Mouse (Mus musculus) neutrophil, adult 5-6 weeks (primary cell): ENCODE measurements around the gene Ncor2. TPM values are rescaled to one million over a fixed set of nuclear protein-coding genes. Genes with fewer than 3 reads are reported as not detected.

ENCODE experiments used
- ATAC-seq: fragments of 151-379, 151-347 bp; 2 replicates; pipeline ENCODE4 v1.8.0; 2017; ENCODE audit warnings: mild to moderate bottlenecking, moderate TSS enrichment; ENCODE audit not compliant: insufficient number of reproducible peaks, poor library complexity, low FRiP score, severe bottlenecking; ENCODE audit errors: extremely low read depth
- total RNA-seq: library from RNA; stranded (forward); fragments of 200-1000 nt; gene quantifications from 2 replicates; pipeline ENCODE4 v1.2.3, GENCODE M21; 2017

Ncor2 gene
- total RNA-seq, 1 experiment from 2014 or later = 16.9 TPM

- ATAC-seq = no peak
Observed at GRCm38 (mm10) chr5:125195142-125195541, 16.1 kb upstream of the Ncor2 start.

GRCm38 (mm10) chr5:125193478-125194439 lies 14.7 kb upstream of the Ncor2 start:
- no peak for ATAC-seq

GRCm38 (mm10) chr5:125191608-125192007 lies 12.6 kb upstream of the Ncor2 start:
- ATAC-seq = no peak

- no peak for ATAC-seq
Observed at GRCm38 (mm10) chr5:125190105-125190813, 11.2 kb upstream of the Ncor2 start.

- peak; percentile 74 for ATAC-seq
Observed at GRCm38 (mm10) chr5:125189625-125190024, 10.6 kb upstream of the Ncor2 start.

- no peak for ATAC-seq
Observed at GRCm38 (mm10) chr5:125188812-125189598, 10.0 kb upstream of the Ncor2 start.

DNA sequence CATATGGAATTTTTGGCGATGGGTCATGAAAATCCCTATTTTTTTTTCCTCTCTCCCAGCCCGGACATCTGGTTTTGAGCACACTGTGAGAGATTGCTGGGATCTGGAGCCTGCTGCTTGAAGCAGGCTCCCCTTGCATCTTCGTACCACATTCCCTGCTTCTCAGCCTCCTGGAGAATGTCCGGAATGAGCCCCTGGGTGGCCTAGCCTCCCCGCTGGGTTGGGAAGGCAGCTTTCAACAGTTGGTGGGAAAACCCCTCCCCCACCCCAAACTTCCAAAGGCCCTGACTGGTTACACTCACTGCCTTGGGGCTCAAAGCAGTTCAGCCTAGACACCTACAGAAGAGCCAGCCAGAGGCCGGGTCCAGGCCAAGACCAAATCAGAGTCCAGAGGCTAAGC lies 5.8 kb upstream of the Ncor2 start:
- no peak for ATAC-seq

GRCm38 (mm10) chr5:125183321-125184003 lies 4.4 kb upstream of the Ncor2 start:
- ATAC-seq = peak; percentile 11; the same call in 1 of the 2 replicates

GRCm38 (mm10) chr5:125180630-125181263 lies 1.7 kb upstream of the Ncor2 start:
- ATAC-seq = no peak

DNA sequence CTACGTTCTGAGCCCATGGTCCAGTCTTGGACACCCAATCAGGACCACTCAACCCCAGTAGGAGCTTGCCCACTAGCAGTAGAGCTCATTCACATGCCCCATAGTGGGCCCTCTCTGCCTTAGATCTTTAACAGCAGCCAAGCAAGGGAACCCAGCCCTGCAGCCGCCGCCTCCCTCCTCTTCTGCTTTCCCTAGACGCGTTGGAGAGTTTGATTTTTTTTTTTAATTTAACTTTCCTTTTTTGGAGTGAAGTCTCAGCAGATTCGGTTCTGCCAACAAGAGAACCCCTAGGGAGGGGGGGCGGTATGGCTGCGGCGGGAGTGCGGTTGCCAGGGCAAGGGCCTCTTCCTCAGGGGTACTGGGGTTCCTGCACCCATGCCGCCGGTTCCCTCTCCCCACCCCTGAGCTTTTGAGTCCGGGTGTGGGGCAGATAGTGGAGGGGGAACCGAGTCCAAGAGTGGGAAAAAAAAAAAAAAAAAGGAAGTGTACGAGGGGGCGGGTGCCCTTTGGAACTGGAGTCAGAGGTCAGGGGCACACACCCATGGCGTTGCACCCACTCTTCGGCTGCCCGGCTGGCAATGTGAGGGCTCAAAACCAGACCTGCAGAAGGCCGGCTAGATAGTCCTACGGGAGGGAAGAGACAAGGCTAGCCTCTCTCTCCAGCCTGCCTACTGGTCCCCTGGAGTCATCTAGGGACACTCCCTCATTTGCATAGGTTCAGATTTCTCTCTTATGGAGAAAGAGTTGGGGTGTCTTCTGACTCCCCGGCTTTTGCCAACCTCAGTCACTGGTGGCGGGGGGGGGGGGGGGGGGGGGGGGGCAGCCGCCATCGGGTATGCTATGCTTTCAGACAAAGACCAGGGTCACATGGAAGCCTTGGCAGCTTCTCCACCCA lies 963 bp upstream of the Ncor2 start:
- peak; percentile 28; the same call in 1 of the 2 replicates for ATAC-seq

DNA sequence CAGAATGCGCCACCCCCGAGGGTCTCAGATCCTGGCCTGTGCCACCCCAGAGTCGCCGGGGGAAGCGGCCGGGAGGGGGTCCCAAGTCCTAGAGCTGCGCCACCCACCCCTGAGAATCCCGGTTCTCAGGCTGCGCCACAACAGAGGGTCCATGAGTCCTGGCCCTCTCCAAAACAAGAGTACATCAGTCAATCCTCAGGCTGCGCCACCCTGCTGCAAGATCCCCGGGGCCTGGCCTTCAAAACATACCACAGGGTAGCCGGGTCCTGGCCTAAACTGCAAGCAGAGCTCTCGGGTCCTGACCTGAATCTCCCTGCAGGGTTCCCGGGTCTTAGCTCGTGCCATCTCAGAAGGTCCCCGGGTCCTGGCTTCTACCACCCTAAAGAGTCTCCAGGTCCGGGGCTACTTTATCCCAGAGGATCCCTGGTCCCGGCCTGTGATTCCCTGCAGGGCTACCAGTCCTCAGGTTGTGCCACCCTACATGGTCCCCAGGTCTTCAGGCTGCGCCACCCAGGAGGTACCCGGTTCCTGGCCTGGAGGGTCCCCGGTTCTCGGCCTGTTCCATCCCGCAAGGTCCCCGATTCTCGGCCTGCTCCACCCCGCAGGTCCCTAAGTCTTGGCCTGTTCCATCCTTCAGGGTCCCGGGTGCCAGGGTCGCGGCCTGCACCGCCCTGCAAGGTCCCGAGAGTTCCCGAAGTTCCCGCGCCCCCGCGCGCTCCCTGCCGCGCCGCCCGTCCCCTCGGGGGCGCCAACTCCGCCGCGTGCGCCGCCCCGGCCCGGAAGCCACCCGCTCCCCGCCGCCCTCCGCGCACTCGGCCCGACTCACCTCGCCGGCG lies 630 bp downstream of the Ncor2 start:
- no peak for ATAC-seq

- ATAC-seq = peak; percentile 51
Observed at GRCm38 (mm10) chr5:125177481-125178134, 1.4 kb downstream of the Ncor2 start.

DNA sequence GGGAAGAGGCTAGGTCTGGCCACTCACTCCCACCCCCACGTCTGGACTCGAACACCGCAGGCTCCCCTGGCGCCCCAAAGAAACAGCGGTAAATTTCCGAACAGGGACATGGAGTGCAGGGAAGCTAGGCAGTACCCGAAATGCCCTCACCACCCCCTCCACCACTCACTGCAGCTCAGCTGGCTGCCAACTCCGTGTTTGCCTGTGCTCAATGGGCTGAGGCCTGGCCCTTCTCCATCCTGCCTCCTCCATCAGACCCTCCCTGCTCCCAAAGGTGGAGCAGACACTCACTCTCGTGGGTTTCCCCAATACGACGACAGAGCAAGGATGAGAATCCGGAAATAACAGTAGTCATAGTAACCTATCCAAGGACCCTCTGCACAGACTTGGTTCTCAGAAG lies 2.2 kb downstream of the Ncor2 start:
- ATAC-seq = no peak

- no peak for ATAC-seq
Observed at GRCm38 (mm10) chr5:125176370-125176766, 2.7 kb downstream of the Ncor2 start.

DNA sequence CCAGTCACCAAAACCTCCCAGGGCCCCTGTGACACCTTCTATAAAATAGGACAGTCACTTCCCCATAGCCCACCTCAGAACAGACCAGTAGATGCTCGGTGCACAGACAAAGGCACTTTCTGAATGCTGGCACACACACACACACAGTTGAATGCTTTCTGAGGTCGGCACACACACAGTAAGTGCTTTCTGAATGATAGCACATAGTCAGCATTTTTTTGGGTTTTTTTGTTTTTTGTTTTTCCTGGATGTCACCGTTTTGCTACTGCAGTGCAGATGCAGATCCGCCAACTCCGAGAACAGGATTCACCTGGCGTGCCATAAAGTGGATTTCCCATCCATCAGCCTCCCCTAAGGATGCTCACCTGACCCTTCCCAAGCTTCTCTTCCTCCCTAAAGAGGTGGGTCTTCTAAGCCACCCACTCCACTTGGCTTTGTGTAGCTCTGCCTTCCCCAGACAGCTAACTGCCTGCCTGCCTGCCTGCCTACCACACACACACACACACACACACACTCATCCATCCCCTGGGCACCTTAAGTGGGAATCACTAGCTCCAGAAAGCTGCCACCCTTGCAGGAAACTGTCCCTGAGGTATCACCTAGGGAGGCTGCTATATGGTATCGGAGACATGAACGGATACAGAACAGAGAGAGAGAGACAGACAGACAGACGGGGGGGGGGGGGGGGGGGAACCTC lies 3.2 kb downstream of the Ncor2 start:
- no peak for ATAC-seq
